Mouse (Mus musculus) myocyte (in vitro differentiated cells): ENCODE measurements around the gene Sphkap.

ENCODE experiments used
- MYOD1 ChIP-seq, 3 experiments: IDR thresholded peaks; one replicate each; pipeline ENCODE4 v1.6.1; 2011; ENCODE audit warnings: control low read depth in 2 of 3, low read depth in 2 of 3, mild to moderate bottlenecking in 2 of 3, moderate library complexity in 1 of 3; ENCODE audit not compliant: insufficient read length in 2 of 3, control insufficient read depth in 1 of 3
- POLR2A ChIP-seq: IDR thresholded peaks from one replicate; pipeline ENCODE4 v1.6.1; 2011; ENCODE audit warnings: low read depth, mild to moderate bottlenecking, control low read depth, moderate library complexity; ENCODE audit not compliant: insufficient read length
- POLR2AphosphoS2 ChIP-seq: IDR thresholded peaks from one replicate; pipeline ENCODE4 v1.6.1; 2011; ENCODE audit warnings: low read depth, control low read depth; ENCODE audit not compliant: insufficient read length
- SRF ChIP-seq: IDR thresholded peaks from one replicate; pipeline ENCODE4 v1.6.1; 2011; ENCODE audit warnings: low read depth; ENCODE audit not compliant: control insufficient read depth, insufficient read length
- USF1 ChIP-seq: IDR thresholded peaks from one replicate; pipeline ENCODE4 v1.6.1; 2011; ENCODE audit warnings: low read depth, mild to moderate bottlenecking, control low read depth, moderate library complexity

GRCm38 (mm10) chr1:83209981-83210380 lies 198.0 kb downstream of the Sphkap start:
- no peak for TF ChIP-seq POLR2A
- TF ChIP-seq POLR2AphosphoS2 = no peak
- no peak for TF ChIP-seq MYOD1 (IDR thresholded peaks at IDR 0.05; ENCODE audit: control insufficient read depth in 1 of 3, insufficient read length in 2 of 3, low read depth in 2 of 3)
- no peak for TF ChIP-seq SRF
- no peak for TF ChIP-seq USF1
